Mouse (Mus musculus) urinary bladder, postnatal 25 days (tissue): ENCODE measurements around the gene Slc50a1.

Experiments used
- DNase-seq: peaks from one replicate; pipeline ENCODE4 v3.0.0; 2022; ENCODE audit warnings: low spot score

Gene Slc50a1

GRCm38 (mm10) chr3:89231345-89231744 is 39.0 kb downstream of the Slc50a1 start:
- DNase-seq, result no peak

GRCm38 (mm10) chr3:89230561-89230960 is 39.8 kb downstream of the Slc50a1 start:
- DNase-seq, result no peak

GRCm38 (mm10) chr3:89229276-89229675 is 41.1 kb downstream of the Slc50a1 start:
- DNase-seq, result no peak

- no peak for DNase-seq
These were observed 41.5 kb downstream of the Slc50a1 start, which contains the start of gene Muc1 for GRCm38 (mm10) chr3:89228836-89229235. Gene Muc1, plus strand, starts transcription at chr3:89229057.

- DNase-seq, result peak; percentile 92
These were observed 42.2 kb downstream of the Slc50a1 start for GRCm38 (mm10) chr3:89228180-89228549.

GRCm38 (mm10) chr3:89227307-89228179 is 42.8 kb downstream of the Slc50a1 start:
- DNase-seq, result peak; percentile 89

- DNase-seq, result no peak
These were observed 43.5 kb downstream of the Slc50a1 start, which contains the start of gene Mtx1 for GRCm38 (mm10) chr3:89226900-89227299. Gene Mtx1, minus strand, starts transcription at chr3:89227088.

GRCm38 (mm10) chr3:89226361-89226760 is 44.0 kb downstream of the Slc50a1 start:
- no peak for DNase-seq

- no peak for DNase-seq
These were observed 44.5 kb downstream of the Slc50a1 start for GRCm38 (mm10) chr3:89225918-89226317.

GRCm38 (mm10) chr3:89225321-89225815 is 45.0 kb downstream of the Slc50a1 start:
- DNase-seq, result no peak

- DNase-seq, result no peak
These were observed 45.6 kb downstream of the Slc50a1 start for GRCm38 (mm10) chr3:89224796-89225195.

GRCm38 (mm10) chr3:89221167-89221566 is 49.2 kb downstream of the Slc50a1 start:
- DNase-seq, result no peak

- DNase-seq, result no peak
These were observed 50.8 kb downstream of the Slc50a1 start for GRCm38 (mm10) chr3:89219546-89219945.

- no peak for DNase-seq
These were observed 52.1 kb downstream of the Slc50a1 start for GRCm38 (mm10) chr3:89218271-89218670.
